Mouse (Mus musculus): ENCODE measurements around the gene Olfr342.

The Olfr342 gene

GRCm38 (mm10) chr2:36524698-36525097 lies at the start of gene Olfr342:
Gene Olfr342, plus strand, starts transcription at chr2:36524998.
- DNase-seq (ENCODE audit: low spot score): no peak

DNA sequence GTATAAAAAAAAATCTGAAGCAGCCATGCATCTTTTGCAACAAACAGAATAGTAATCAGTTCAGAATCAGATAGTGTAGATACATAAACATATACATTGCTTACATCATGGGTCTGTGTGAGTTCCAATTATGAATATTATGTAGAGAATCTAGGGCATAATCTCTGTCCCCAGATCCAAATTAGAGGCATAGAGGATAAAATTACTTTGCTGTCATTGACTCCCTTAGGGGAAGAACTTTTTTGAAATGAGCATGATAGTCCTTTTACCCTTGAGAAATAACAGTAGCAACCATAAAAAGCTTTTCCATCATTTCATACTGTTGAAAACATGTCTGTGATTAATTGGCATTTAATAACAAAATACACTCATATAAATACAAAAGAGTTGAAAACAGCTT lies 42.4 kb upstream of the Olfr342 start, which contains the start of gene Olfr341:
Gene Olfr341, minus strand, starts transcription at position 101 of the 400 bp plus-strand sequence.
- DNase-seq (ENCODE audit: low spot score): no peak

DNA sequence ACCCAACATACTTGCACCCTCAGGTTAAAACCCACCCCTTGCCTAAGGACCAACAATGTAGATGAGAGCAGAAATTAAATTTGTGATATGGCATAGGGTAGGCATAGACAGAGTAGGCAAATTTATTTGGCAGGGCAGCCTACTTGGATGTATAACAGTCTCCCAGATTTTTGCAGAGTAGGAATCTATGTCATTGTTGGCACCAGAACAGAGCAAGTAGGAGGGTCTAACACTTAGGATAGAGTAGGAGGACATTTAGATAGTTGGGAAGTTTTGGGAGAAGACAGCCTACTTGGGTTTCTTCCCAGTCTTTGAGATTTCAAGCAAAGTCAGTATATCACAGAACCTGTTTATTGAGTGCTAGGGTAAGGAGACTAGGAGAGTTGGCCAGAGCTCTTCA lies 40.4 kb downstream of the Olfr342 start:
- no peak for DNase-seq (ENCODE audit: low spot score)

DNA sequence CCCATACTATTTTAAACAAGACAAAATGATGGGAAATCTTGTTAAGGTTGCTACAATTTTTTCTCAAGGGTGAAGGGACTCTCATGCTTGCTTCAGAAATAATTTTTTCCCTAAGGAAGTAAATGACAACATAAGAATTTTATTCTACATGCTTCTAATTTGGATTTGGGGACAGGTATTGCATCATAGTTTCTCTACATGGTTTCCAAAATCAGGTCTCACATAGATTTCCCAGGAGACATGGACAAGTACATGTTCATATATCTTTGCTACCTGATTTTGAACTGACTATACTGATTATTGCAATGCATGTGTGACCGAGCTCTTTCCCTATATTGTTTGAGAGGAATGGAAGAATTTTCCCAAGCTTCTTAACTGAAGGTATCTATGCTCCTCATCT lies 41.6 kb downstream of the Olfr342 start, which contains the start of gene Olfr344:
Gene Olfr344, plus strand, starts transcription at position 301 of the 400 bp plus-strand sequence.
- DNase-seq (ENCODE audit: low spot score): no peak

DNA sequence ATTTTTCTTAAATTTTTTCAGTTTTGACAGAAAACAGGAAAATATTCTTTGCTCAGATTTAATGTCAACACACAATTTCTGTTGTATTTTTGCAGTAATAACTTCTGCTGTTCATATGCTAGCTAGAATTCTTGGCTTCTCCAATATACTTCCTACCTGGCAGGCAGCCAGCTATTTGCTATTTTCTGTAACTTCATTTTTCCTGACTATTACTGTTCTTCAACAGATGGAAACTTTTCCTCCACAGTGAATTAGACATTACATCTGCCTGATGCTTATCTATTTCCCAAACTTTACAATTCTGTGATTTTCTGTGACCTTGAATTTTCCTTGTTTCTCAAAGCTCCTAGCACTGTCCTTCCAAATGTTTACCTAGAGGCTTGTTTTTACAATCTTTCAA lies 42.2 kb downstream of the Olfr342 start:
- no peak for DNase-seq (ENCODE audit: low spot score)

DNA sequence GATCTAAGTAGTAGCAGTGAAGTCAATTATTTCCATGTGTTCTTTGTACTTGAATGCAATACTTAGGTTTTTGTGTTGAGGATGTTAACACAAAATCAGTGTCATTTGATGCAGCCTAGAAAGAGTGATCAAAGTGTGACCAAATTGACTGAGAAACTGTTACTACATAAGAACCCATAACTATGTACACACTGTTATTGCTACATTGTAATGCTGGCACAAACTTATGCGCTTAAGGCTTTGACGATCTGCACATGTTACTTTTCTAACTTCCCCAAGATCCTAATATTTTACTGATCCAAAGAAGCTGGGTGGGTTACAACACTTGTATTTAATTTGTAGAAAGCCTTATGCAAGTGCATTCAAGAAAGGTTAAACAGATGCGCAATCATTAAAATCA lies 43.0 kb downstream of the Olfr342 start:
- no peak for DNase-seq (ENCODE audit: low spot score)
